Mouse (Mus musculus): ENCODE data around the gene Fam43b.

Fam43b gene

DNA sequence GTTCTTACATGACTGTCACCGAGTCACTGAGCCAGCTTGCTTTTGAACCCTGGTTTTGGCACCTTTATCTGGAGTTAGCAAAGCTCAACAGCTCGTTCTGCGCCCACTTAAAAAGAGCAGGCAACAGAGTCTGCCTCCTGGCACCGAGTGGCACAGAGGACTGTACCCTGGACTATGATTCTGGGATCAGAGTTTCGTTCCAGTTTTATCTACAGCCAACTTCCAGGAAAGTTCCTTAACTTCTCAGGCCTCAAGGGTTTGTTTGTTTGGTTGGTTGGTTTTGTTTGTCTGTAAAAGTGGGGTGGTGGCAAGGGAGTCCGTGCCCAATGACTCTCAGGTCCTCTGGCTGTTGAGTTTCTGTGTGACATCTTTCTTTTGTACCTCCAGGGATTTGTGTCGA lies 47.6 kb downstream of the Fam43b start:
- DNase-seq (ENCODE audit: low spot score): no peak

DNA sequence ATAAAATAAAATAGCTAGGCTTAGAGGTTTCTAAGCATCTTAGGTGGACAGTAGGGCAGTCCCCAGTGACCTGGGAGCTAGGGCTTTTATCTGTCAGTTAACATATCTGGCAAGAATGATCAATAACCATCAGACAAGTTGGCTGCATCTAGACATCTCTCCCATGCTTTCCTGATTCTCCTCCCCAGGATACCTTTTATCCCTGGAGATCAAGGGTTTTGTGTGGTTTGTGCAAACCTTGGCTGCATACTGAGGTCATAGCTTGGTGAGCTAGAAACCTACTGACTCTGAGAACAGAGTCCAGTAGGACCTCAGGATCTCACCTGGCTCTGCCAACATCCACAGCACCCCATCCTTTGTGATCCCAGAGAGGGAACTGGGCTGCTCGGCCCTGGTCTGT lies 49.0 kb downstream of the Fam43b start:
- no peak for DNase-seq (ENCODE audit: low spot score)

DNA sequence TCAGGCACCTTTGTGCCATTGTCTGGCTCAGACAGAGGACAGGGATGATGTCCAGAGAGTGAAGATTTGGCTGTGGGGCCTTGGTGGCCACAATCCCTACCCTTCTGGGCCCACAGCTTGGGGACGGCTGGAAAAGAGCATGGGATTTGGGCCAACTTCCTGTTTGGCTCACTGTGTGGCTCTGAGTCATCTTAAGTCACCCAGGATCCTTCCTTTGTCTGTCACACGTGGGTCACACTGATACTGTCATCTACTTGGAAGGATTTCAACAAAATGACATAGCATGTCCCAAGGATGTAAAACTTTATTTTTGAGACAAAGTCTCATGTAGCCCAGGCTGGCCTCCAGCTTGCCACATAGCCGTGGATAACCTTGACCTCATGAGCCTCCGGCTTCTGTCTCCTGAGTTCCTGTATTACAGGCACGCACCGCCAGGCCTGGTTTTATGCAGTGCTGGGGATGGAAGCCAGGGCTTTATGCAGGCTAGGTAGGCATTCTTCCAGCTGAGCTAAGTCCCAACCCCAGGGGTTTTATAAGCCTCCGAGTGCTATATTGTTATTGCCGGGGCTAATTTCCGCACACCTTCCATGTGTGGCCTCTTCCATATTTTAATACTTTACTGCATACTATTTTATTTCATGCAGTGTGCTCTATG lies 51.3 kb downstream of the Fam43b start:
- DNase-seq (ENCODE audit: low spot score): no peak
